Mouse (Mus musculus) bone marrow, adult 2 months (tissue): ENCODE measurements around the gene Cox6b2. TPM values are rescaled to one million over a fixed set of nuclear protein-coding genes. Genes with fewer than 3 reads are reported as not detected.

Experiments
- H3K27ac ChIP-seq: fragments of 200-500 bp; 2 replicates; pipeline ENCODE4 v1.5.1; 2012; ENCODE audit warnings: low read depth, mild to moderate bottlenecking, control low read depth, inconsistent platforms, low read length; ENCODE audit not compliant: control insufficient read depth, poor library complexity, insufficient read depth
- H3K4me1 ChIP-seq: fragments of 200-500 bp; 2 replicates; pipeline ENCODE4 v1.6.1; 2011; ENCODE audit warnings: low read length; ENCODE audit not compliant: control insufficient read depth, insufficient read depth
- H3K4me3 ChIP-seq: fragments of 200-500 bp; replicated peaks from 2 replicates; pipeline ENCODE3; 2011; ENCODE audit warnings: mild to moderate bottlenecking, low read depth, low read length, control low read depth; ENCODE audit not compliant: control insufficient read depth
- CTCF ChIP-seq: fragments of 200-500 bp; IDR thresholded peaks from 2 replicates; pipeline ENCODE4 v1.5.1; 2011; ENCODE audit warnings: low read length, control low read depth; ENCODE audit not compliant: control insufficient read depth, insufficient read depth
- POLR2A ChIP-seq: fragments of 200-500 bp; IDR thresholded peaks from 2 replicates; pipeline ENCODE4 v1.6.1; 2011; ENCODE audit warnings: low read depth, mild to moderate bottlenecking, control low read depth, low read length, borderline replicate concordance; ENCODE audit not compliant: control insufficient read depth
- WGBS: fragments of 180-500 bp; shearing (Covaris S2); methylation state at CpG from one replicate; pipeline ENCODE4 v1.1.7; 2018; 5-methylcytosine and 5-hydroxymethylcytosine counted together
- polyA plus RNA-seq: library from polyadenylated mRNA; stranded (reverse); fragments of >200 nt; gene quantifications from 2 replicates; pipeline ENCODE4 v1.2.4, GENCODE M21; 2011; ENCODE audit warnings: low replicate concordance; ENCODE audit not compliant: missing spikeins, insufficient read depth, insufficient read length

Cox6b2 gene
- polyA plus RNA-seq, 1 experiment, result 169 TPM

DNA sequence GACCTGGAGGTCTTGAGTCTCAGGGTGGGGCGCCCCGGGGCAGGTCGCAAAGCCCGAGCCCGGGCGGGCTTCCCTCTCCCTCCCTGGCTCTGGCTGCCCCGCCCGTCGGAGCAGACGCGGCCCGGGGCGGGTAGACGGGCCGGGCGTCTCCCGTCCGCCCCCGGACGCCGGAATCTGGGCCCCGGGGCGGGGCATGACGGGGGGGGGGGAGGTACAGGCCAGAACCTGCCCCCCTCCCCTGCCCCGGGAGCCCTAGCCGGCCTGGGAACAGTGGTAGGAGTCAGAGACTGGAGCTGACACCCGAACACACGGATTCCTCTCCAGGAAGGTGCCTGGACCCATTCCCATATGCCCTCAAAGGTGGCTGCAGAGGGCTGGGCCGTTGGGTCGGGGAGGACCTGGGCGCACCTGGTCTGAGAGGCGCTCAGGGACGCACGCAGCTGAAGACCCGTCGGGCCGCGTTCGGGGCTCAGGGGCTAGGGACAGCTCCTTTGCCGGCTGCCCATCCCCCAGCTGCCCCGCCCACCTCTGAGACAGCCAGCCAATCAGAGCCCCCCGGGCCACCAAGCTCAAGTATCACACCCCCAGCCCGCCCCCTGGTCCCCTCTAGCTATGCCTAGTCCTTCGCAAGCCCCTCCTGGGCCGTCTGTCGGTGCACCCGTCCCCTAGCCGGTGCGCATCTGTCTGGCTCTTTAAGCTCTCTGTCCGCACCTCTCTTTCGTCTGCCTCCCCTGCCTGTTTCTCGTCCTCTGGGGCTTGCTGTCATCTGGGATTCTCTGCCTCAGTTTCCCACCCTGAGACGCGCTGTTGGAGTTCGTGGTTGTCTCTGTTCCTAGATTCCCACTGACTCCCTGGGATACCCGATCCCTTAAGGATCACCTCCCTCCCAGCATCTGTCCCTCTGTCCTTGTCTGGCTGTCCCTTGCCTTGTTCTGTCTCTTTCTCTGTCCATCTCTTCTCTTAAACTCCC lies 24.3 kb upstream of the Cox6b2 start:
- 2% methylated on average over 56 of the region's 56 CpGs for WGBS
- Histone ChIP-seq H3K27ac (no peak overlapping the region), H3K4me3 (no peak overlapping the region), H3K4me1 (no peaks in the 10 kb centered on the region)
- TF ChIP-seq POLR2A (no peak), CTCF (no peak)

DNA sequence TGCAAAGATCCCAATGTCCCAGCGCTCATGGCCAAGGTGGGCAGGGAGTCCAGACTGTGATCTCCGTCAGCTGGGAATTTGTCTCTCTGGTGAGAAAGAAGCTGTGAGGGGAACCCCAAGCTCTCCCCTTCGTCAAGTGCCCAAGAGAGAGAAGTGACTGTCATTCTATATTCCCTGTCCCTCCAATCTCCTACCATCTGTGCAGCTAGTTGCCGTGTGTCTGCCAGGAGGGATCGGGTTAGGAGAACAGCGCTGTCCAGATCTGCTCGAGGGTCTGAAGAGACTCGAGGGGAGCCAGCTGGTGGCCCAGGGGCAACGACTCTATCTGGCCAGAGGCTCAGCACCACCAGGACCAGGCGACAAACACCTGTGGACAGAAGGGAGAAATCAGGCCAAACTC lies 23.2 kb upstream of the Cox6b2 start:
- 58% methylated on average over 10 of the region's 10 CpGs for WGBS
- Histone ChIP-seq H3K27ac (no peak overlapping the region), H3K4me1 (no peaks in the 10 kb centered on the region), H3K4me3 (no peak overlapping the region)
- no peak for TF ChIP-seq CTCF
- no peak for TF ChIP-seq POLR2A

DNA sequence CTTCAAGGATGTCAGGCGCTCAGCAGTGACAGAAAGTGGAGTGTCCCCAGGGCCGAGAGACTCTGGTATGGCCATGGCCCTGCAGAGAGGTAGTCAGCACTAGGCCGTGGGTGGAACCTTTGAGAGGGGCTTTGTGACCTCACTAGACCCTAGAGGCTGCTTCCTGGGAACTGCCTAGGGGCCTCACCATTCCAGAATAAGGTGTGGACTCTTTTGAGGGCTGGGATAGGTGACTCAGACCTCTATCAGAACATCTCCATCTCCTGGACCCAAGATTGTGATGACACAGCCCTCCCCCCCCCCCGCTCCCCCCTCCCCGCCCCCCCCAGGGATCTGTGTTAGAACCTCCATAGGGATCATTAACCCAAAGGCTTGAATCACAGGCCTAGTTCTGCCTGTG lies 18.3 kb upstream of the Cox6b2 start, which contains the start of gene Fam71e2:
Fam71e2 (minus strand) TSS at position 101 of the 400 bp plus-strand sequence.
- WGBS, result 75% methylated on average over 5 of the region's 5 CpGs
- Histone ChIP-seq H3K4me1 (no peaks in the 10 kb centered on the region), H3K27ac (no peak within 1 kb of the TSS), H3K4me3 (no peak within 1 kb of the TSS)
- TF ChIP-seq CTCF, result no peak
- TF ChIP-seq POLR2A, result no peak

DNA sequence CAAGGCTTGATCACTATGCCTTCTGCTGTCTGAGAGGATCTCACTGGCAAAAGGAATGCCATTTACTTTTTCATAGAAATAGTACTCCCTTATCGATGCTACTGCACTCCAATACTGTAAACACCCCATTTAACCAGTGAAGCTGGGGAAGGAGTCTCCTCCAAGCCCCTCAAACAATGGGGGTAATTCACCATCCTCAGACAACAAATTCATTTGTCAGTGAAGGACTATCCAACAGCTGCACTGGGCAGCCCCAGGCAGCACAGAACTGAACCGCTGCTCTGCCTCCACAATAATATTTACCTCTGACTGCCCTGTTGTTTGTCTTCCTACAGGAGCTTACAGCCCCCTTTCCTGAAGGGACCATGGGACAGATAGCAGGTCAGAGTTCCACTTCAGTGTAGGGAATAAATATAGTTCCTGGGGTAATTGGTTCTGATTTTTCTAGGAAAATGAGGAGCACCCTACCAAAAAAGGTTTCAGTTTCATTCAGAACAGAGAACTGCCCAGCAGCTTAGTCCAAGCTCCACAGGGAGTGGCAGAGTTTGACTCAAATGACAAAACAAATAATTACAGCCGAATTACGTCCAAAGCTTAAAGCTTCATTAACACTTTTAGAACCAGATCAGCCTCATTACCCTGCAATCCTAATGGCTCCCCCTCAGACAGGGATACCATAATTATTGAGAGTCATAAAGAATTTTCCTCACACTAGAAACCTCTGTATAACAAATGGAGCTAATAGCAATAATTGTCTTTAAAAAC lies 12.2 kb upstream of the Cox6b2 start:
- Histone ChIP-seq H3K27ac (no peak overlapping the region), H3K4me3 (no peak overlapping the region), H3K4me1 (no peaks in the 10 kb centered on the region)
- 45% methylated on average over 4 of the region's 4 CpGs for WGBS
- no peak for TF ChIP-seq CTCF
- no peak for TF ChIP-seq POLR2A

DNA sequence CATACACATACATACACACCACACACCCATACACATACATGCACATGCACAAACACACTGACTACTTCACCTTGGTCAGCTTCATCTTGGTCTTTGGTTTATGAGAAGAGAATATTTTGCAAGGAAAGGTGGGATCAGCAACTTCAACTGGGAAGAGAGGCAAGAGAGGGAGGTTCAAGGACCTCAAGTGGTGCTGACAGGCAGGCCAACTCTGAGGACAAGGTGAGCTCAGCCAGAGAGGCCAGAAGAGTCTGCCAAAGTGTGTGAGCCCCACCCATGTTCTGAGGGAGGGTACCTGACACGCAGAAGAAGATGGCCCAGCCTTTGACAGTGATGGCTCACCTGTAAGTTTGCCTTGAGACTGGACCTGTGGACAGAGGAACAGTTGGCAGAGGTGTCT lies 6.8 kb upstream of the Cox6b2 start:
- Histone ChIP-seq H3K27ac (no peak overlapping the region), H3K4me1 (no peaks in the 10 kb centered on the region), H3K4me3 (no peak overlapping the region)
- 39% methylated on average over 1 of the region's 1 CpGs for WGBS
- no peak for TF ChIP-seq CTCF
- no peak for TF ChIP-seq POLR2A

DNA sequence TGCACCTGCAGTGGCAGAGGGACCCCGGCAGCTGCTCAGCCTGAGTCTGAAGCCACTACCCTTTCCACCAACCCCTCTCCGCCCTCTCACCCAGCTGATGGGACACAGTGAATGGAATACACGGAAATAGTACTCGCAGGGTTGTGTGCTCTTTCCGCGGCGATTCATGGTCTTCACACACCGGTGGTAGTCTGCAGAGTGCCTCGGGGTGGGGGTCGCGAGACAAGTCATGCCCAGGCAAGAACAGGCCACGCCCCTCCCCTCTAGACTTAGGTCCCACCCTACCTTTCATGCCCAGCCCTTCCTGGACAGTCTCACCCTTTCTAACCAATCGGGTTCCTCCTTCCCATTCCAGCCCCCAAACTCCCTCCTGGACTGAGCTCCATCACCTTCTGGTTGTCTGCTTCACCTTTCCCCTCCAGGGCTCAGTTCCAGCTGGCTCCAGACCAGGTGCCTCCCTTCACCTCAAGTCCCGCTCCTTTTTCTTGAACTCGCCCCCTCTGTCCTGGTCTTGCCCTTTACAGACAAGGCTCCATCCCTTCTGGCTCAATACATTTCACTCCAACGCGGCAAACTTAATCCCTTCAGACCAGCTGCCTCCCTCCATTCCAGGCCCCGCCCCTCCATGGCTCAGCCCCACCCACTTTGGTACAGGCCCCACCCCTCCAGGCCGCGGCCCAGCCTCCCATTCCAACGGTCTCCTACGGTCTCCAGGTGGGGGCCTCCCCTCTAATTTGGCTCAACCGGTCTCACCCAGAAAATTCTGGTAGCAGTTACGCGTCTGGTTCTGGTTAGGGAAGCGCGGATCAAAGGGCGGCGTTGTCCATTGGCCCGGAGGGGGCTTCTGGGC lies 698 bp downstream of the Cox6b2 start:
- Histone ChIP-seq H3K4me3 (peak overlapping the region; percentile 58), H3K4me1 (peaks cover 9% of the 10 kb centered on the region), H3K27ac (peak overlapping the region; percentile 35)
- TF ChIP-seq POLR2A (no peak), CTCF (no peak)
- WGBS, result 2% methylated on average over 30 of the region's 30 CpGs

DNA sequence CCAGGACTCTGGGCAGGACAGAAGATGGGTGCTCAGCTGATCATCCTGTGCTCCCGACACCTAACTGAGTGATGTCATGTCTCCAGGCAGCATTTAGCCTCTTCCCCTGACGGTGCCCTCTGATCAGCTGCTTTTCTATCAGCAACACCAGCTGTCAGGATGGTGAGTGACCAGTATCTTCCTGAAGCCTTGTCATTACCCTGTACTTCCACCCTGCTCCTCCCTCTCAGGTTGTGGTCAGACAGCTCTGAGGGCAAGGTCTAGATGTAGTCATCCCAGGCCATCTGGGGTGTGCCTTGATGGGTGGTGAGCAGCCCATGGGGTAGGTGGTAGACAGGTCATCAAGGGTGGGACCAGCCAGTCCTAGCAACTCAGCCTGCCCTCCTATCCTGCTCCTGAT lies 3.7 kb downstream of the Cox6b2 start:
- WGBS, result 49% methylated on average over 2 of the region's 2 CpGs
- TF ChIP-seq POLR2A (no peak), CTCF (no peak)
- peaks cover 11% of the 10 kb centered on the region for H3K4me1 ChIP-seq
- H3K27ac ChIP-seq, result peak overlapping the region; percentile 17; the same call in 1 of the 2 replicates
- no peak overlapping the region for H3K4me3 ChIP-seq
